Mouse (Mus musculus): ENCODE results near the gene Ranbp17.

DNA sequence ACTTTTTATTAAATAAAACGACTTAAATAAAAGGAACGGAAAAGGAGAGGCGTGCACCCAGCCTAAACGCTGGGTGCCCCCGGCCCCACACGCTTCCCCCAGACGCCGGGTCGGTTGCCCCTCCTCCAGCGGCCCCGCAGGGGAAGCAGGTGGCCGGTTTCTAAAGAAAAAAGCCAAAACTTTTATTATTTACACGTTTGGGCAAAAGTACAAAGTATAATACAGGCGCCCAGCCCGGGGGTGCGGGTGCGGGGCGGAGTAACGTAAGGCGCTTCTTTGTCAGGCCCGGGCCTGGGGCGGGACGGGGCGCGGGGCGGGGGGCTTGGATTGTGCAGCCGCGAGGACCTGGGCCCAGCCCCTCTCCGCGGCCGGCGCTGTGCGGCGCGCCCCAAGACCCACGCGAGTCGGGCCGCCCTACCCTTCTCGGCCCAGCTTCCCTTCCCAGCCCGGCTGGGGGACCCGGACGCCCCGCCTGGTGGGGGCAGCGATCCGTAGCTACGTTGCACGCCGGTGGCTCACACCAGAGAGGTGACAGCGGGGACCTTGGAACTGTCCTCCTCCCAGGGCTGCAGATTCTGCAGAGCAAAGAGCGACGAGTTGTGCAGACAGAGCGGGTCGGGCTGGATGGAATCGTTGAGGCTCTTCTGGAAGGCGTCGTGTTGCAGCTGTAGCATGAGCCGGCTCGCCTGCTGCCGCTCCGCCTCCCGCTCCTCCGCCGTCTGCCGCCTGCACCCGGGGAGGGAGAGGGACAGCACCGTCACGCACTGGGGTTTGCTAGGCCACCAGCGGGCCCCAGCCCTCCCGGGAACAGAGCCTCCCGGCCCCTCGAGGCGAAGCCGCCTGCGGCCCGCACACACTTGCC lies 312.6 kb downstream of the Ranbp17 start:
- TF ChIP-seq POLR2A (IDR thresholded peaks at IDR 0.05; ENCODE audit: borderline replicate concordance, extremely low read depth, insufficient read depth, insufficient read length, poor library complexity, severe bottlenecking) (no peak), CTCF (IDR thresholded peaks at IDR 0.05; ENCODE audit: borderline replicate concordance, extremely low read depth, insufficient read depth, insufficient read length) (no peak)
